Mouse (Mus musculus) R1 (cell line): ENCODE results near the gene Npepl1.

ENCODE experiments used
- DNase-seq: peaks from one replicate; pipeline ENCODE4 v3.0.0-alpha.2; 2018; ENCODE audit warnings: low read depth, low spot score

Gene Npepl1

DNA sequence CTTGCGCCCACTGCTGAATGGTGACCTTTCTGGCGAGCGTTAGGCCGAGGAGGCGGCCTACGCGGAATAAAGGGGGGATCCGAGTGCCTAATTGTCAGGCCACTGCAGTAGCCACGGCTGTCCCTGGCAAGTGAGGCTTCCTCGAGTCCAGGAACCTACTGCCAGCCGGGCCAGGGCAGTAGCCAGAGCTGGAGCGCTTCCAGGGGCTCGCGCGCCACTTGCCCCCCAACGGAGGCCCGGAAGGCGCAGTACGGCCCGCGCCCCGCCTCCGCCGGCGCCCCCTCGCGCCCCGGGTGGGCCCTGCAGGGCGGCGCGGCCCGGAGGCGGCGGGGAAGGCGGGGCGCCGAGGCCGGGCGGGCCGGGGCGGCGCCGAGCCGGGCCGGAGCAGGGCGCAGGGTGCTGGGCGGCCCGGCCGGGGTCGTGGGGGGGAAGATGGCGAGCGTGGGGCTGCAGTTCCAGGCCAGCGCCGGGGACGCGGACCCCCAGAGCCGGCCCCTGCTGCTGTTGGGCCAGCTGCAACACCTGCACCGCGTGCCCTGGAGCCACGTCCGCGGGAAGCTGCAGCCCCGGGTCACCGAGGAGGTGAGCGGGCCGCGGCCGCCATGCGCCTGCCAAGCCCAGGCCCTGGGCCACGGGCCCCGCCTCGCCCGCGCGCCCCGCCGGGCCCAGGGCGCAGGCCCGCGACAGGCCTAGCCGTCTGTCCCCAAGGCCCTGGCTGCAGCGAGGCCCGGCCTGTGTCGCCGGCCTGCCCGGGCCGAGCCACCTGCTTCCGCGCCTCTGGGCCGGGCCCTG lies at the start of gene Npepl1:
Gene Npepl1 (plus strand): TSS at position 359 of the 792 bp plus-strand sequence.
- DNase-seq, result peak; percentile 42

DNA sequence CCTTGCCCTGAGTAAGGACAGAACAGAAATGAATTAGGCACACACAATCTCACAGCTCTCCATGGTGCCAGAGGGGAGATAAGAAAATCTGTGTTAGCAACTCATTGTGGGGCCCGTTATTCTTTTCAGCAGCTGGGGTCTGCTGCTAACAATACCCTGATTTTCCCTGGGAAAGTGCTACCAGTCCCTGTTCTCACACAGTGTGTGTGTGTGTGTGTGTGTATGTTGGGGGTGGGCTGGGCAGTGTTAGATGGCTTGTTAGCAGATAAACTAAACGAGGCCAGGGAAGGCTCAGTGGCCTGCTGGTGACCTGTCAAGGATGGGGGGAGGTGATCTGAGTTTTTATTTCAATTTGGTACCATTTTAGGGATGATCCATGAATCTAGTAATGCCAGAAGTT lies 48.9 kb upstream of the Npepl1 start:
- DNase-seq, result no peak

DNA sequence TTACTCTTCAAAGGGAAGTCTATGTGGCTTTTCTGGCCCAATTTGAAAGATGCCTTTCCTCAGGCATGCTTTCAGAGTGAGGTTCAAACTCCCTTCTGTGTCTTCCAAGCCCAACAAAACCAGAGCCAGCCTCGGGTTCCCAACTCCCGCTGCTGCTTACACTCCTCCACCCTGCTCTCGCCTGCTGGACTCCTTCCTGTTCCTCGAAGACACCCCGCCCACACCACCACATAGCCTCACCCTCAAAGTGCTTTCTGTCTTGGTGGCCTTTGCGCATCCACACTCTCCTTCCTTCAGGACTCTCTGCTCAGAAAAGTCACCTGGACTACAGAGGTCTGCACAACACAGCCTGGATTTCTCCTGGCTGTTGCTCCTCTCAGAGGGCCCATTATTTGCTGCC lies 47.1 kb upstream of the Npepl1 start:
- no peak for DNase-seq

DNA sequence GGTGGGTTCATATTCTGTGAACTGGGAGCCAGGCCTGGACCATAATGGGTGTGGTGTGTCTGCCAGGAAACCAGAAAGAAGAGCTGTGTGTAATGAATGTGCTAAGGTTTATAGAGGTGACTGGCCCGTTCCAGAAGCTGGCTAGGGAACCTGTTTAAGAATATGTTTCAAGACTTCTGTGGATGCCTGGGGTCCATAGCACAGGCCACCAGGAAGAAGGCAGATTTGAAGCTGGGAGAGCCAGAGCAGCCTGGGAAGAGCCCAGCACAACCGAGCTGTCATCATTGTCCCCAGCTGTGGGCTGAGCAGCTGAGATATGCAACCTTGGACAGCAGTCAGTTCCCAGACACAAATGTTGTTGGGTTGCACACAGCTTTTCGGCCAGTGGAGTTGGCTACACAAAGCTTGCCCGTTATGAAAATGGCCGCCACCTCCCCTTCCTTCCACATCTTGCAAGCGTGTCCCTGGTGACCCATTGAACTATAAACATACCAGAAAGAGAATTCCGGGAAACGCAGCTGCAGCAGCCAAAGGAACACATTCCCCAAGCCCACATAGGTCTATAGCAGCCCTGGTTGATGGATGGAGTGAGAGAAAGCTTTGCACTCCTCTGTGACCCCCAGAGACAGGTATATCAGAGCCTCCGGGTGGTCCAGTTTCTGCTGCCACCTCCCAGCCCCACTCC lies 46.5 kb upstream of the Npepl1 start:
- DNase-seq, result no peak

DNA sequence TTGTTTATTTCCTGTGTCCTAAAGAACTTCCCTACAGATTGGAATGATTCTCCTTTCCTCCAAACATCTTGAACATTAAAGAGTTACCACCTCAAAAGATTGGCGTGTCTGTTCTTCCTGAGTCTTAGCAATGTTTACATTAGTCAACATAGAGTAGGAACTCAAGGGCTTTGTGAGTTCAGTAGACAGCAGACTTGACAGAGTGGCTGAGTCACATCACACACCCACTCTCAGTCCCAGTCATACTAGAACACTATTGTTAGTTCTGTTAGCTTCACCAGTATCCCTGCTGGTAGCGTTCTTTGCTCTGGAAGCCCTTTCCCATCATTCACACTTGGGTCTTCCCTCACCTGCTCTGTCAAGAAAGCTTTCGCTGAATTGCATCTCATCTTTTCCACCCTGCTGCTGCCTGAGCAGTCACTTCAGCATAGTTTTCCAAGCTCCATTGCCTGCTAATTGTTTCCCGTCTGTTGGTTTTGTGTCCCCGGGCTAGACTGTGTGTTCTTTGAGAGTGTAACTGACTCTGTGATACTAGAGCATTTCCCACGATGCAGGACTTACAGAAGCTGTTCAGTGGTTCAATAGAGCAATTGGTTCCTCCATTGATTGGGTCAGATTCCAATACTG lies 42.2 kb upstream of the Npepl1 start:
- DNase-seq, result no peak

DNA sequence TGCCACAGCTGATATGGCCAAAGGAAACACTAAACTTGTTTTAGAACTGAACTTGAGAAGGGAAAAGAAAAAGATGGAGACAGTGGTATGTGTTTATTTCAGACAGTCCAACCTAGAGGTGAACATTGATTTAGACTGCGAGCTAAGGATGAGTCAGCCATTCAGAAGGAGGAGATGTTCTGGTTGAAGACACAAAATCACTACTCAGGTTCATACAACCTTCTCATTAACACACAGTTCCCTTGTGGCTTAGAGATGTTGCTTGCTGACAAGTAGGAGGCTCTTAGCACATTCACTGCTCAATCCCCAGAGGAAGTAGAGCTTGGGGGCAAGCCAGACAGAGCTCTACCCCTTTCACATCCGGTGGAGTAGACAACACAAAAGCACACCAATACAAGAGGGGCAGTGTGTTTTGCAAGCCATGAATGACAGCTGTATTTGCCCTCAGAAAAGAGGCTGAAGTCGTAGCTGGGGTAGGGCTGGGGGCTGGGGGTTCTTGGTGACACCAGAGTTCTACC lies 40.6 kb upstream of the Npepl1 start:
- DNase-seq, result no peak

DNA sequence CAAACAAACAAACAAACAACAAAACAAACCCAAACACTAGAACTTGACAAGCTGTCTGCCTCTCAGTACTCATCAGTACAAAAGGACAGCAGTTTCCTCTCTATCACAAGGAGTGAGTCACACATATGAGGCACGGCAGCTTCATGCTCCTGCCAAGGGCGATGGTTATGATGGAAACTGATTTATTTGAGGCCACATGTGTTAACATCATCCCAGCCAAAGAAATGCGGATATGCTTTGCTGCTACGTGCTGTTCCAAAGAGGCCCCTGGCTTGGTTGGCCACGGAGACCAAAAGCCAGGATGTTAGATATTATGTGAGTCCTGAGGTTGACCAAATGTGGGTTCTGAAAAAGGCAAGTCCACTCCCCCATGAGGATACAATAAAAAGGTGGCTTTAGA lies 38.7 kb upstream of the Npepl1 start:
- DNase-seq, result no peak

DNA sequence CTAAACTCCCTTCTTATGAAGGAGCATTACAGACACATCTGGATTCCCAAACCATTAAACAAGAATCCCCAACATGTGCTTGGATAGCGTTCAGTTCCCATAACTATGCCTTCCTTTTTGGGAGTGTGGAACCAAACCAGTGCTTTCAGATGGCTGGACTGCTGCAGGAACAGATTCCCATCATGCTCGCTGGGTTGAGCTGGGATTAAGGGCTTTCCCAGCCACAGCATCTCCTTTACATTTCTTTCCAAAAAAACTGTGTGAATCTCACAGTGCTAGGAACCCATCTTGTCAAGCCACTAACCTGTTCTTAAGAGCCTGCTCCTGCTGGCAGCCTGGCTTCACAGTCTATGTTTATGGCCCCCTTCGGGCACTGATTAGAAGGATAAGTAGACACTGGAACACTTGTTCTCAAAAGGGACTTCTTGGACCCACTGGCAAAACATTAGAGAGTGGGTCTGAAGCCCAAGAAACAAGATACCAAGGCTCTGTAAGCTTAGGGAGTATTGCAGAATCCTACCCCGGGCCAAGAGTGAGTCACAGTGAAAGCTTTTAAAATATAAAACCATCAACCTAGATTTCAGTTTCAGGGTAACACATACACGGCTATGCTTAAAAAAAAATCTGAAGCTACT lies 36.9 kb upstream of the Npepl1 start:
- no peak for DNase-seq

DNA sequence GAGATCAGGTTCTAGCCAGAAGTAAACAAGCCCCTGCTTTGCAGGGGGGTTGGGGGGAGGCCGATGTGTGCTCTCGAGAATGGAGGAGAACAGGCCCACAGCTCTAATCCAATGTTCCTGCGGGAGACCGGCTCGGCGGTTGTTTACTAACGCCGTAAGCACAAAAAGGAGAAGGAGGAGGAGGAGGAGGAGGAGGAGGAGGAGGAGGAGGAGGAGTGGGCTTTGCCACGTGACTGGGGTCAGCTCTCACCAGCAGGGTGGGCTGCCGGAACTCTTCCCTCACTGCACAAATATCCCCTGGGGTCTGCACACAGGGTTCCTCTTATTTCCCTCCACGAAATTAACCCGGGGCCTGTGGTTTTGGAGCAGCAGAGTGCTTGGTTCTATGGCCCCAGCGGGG lies 35.5 kb upstream of the Npepl1 start:
- DNase-seq, result no peak

DNA sequence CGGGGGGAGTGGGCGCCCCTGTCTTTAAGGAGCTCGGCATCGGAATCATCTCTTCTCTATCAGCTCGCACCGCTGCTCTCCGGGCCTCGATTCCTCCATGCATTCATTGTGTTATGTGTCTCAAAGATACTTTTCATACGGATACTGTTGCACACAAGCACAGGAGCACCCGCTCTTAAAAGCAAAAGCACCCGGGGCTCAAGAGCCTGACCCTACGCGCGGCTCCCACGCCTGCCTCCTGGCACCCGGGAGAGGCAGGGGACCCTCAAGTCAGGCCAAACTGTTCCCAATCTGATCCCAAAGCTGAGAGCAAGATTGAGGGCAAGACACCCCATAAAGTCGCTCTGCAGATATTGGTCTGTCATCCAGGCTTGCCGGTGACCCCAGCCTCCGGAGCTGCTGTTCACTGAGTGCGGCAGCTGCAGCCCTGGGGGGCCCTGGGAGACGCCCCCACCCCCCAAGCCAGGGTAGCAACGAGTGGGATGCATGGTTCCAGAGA lies 35.0 kb upstream of the Npepl1 start:
- peak; percentile 18 for DNase-seq

DNA sequence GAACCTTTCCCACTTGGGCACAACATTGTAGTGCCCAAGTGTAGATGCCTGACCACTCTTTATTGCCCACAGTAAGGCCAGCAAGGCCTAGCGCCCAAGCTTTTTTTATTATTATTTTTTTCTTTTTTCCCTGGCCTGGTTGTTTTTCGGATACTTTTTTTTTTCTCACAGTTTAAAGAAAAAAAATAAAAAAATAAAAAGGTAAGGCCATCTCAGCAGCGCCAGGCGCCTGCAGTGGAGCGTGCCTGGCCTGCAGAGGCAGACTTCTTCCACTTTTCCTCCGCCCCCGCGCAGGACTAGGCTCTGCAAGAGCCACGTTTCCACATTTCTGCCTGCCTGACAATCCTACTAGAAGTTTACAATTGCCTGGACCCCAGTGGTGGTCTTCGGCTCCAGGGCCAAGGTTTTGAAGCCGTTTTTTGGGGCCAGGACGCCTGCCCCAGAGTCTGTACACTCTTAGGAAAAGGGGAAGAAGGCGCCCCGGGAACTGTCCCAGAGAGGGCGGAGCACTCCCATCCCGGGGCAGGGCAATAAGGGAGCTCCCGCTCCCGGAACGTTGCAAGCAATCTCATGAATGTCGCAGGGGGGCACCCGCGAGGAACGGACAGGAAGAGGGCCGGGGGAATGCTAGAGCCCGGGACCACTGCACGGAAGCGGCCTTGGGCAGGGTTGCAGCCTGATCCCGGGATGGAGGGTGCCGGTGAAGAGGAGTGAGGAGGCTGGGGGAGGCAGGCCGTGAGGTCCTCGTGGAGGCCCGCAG lies 34.3 kb upstream of the Npepl1 start, which contains the start of gene Stx16:
Gene Stx16 (plus strand): TSS at position 636 of the 760 bp plus-strand sequence.
- DNase-seq, result peak; percentile 96

DNA sequence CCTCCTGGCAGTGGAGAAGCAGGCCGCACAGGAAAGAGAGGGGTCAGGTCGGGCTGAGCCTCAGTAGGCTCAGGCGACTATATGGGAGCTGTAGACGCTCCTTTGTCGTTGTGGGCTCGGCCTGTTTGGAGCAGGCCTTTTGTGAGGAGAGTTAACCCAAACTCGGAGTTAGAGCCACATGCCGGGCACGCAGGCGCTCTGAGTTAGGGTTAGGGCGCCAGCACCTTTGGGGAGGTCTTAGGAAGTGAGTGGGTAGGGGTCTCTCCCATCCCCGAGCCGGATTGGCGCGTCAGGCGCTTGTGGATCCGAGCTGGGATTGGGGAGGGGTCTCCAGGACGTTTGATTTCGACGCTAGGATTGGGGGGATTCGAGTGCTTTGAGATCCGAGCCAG lies 33.7 kb upstream of the Npepl1 start:
- no peak for DNase-seq

DNA sequence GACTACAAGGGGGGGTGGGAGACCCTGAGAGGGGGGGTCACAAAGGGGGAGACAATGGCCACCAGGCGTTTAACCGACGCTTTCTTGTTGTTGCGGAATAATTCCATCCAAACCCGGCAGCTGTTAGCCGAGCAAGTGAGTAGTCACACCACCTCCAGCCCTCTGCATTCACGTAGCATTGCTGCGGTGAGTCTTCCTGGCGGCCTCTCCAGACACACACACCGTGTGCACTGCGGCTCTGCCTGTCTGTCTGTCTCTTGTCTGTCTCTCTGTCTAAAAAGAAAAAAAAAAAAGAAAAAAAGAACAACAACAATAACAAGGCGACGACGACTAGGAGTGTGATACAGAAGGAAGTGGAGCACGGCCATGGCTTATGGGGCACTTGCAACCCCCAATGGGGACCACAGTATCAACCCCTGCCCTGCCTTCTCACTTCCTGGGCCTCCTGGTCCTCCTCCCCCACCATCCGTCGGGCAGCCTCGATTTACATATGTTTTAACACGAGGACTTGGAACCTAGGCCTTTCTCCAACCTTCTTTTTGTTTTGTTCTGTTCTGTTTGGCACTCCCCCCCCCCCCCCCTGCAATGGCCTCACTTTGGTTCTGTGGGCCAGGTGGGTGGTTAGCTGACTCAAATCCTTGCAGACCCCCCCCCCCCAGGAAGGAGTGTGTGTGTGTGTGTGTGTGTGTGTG lies 33.0 kb upstream of the Npepl1 start:
- DNase-seq, result peak; percentile 75

DNA sequence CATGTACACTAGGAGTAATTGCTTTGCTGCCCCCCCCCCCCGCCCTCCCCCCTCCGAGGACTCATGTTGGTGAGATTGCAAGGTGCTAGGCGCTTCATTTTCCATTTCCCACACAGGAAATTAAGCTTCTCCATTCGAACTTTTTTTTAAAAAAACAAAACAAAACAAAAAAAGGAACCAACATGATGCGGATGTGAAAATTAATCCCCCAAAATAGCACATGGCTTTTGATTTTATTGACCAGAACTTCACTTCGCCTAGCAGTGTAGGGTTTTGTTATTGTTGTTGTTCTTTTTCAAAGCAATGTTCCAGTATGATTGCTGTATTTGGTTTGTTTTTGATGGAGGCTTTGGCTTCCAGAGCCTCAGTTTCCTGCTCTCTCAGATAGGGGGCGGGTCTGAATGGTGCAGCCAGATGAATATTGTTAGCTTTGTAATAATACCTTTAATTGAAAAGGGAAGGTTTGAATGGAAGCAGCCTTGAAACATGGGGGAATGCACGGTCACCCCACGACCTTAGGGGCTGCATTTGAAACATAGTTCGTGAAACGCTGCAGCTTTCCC lies 32.3 kb upstream of the Npepl1 start:
- DNase-seq, result no peak

DNA sequence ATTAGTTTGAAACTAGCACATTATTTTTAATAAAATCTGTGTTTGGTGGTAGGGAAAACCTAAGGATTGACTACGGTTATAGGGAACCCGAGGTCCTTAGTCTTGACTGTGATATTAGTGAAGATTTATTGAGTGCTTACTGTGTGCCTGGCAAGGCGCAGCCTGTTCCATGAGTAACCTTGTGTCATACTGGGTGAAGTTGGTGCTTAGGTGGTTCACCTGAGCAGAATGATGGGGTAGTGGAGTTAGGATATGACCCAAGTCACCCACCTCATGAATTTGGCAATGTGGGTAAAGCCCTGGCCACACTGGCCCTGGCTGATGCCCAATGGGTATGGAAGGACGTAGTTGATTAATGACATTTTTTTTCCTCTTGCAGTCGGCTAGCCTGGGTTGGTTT lies 28.3 kb upstream of the Npepl1 start:
- DNase-seq, result no peak

DNA sequence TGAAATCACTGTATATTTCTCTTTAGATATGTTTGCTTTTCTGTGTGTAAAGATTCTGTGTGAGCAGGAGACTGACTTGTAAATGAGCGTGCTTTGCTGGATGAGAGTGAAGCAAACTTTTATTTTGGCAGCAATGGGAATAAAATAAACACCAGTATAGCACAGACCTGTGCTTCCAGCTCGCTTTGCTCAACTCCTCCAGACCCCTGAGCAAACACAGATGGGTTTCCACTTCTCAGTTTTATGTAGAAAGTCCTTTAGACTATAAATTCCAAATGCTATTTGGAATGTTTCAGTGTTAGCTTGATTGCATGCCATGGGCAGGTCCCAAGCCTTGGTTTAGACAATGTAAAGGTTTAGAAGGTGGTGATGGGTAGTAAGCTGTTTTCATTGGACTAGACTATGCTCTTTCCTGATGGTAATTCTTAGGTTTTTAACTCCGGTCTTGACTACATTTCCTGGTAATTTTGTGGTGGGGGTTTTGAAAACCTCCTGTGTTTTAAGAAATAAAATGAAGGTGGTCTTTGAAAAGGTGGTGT lies 27.7 kb upstream of the Npepl1 start:
- no peak for DNase-seq

DNA sequence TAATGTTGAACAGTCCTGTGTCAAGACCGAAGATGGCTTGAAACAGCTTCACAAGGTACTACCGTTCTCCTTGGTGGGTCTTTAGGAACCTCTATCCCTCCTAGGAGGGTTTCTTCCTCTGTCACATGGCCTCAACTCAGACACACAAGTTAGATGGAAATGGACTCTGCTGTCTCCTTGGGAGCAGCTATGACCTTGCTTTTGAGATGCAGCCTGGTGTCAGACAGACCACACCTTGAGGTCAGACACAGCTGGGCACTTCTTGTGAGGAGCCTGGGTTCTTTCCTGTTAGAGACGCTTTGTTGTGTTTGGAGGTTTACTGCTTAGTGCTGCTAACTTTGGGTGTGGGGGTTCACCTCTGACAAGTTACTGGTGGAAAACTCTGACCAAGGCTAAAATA lies 15.1 kb upstream of the Npepl1 start:
- DNase-seq, result peak; percentile 43

DNA sequence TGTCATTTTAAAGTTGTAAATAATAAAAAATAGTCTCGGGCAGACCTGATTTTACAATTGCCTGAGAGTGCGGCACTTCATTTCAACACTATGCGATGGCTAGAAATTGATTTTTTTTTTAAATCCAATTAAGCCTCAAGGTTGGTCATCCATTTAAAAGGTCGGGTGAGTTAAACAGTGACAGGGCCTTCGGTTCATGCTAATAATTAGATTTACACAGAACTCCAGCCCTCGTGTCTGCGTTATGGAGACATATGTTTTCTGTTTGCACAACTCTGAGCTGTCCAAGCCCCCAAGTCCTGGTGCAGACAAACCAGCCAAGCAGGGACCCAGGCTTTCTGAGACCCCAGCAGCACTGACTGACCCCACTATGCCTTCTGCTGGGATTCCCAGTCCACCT lies 7.8 kb upstream of the Npepl1 start:
- DNase-seq, result no peak

DNA sequence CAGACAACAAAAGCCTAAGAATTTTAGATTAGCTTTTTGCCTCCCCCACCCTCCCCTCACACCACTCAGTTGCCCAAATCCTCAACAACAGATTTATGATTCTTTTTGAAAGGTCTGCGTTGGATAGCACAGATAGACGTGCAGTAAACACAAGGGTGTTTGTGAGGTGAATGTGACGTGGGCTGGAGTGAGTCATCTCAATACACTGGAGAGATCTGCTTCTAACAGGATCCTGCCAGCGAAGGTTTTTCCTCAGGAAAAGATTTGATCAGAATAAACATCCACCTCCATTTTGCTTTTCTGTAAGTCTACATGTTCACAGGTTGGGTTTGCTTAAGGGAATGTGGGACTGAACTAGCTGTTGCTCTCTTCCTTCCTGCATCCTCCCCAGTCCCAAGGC lies 6.6 kb upstream of the Npepl1 start:
- no peak for DNase-seq

DNA sequence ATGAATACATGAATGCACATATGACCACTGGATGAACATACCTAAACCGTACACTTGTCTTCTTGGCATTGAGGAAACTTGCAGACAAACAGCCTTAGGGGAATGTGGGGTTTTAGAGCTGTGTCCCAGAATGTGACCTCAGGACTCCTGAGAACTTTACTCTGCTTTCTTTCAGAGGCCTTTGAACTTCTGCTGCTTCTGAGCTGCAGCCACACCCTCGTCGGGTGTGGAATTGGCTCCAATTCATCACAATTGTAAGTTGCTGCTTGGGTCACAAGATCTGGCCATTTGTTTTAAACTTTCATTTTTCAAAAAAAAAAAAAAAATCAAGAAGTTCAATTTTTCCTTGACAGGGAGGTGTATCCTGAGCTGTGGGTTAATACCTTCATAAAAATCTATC lies 2.8 kb upstream of the Npepl1 start:
- no peak for DNase-seq
